Mouse (Mus musculus) hindbrain, embryonic 11.5 days (tissue): ENCODE measurements around the gene Ambp. TPM values are rescaled to one million over a fixed set of nuclear protein-coding genes. Genes with fewer than 3 reads are reported as not detected.
A peak's percentile ranks its signal among the peaks of the same experiment; 100 is the strongest.

ENCODE experiments used
- ATAC-seq: fragments of 200-750 bp; cut with Nextera tagmentation; 2 replicates; pipeline ENCODE4 v1.8.0; 2017; ENCODE audit warnings: mild to moderate bottlenecking, moderate TSS enrichment, moderate library complexity; ENCODE audit not compliant: low FRiP score
- DNase-seq: peaks from one replicate; pipeline ENCODE4 v3.0.0-alpha.2; 2015; ENCODE audit warnings: low spot score
- H3K27ac ChIP-seq: fragments of 300-500 bp; sonication (generic); 2 replicates; pipeline ENCODE4 v1.5.1; 2014; ENCODE audit warnings: mild to moderate bottlenecking, low read depth, low read length
- H3K27me3 ChIP-seq: fragments of 300-500 bp; sonication (generic); 2 replicates; pipeline ENCODE4 v1.6.1; 2014; ENCODE audit warnings: mild to moderate bottlenecking, low read length, moderate library complexity, mixed read lengths; ENCODE audit not compliant: control insufficient read depth, insufficient read depth
- H3K36me3 ChIP-seq: fragments of 300-500 bp; sonication (generic); 2 replicates; pipeline ENCODE4 v1.6.1; 2014; ENCODE audit warnings: mild to moderate bottlenecking, low read length, moderate library complexity, mixed read lengths; ENCODE audit not compliant: control insufficient read depth, insufficient read depth
- H3K4me1 ChIP-seq: fragments of 300-500 bp; sonication (generic); replicated peaks from 2 replicates; pipeline ENCODE4 v1.6.1; 2014; ENCODE audit warnings: low read length, mixed read lengths; ENCODE audit not compliant: control insufficient read depth, insufficient read depth
- H3K4me2 ChIP-seq: fragments of 300-500 bp; sonication (generic); replicated peaks from 2 replicates; pipeline ENCODE4 v1.6.1; 2014; ENCODE audit warnings: mild to moderate bottlenecking, low read depth, low read length
- H3K4me3 ChIP-seq: fragments of 300-500 bp; sonication (generic); 2 replicates; pipeline ENCODE4 v1.5.1; 2014; ENCODE audit warnings: low read depth, low read length
- H3K9ac ChIP-seq: fragments of 300-500 bp; sonication (generic); 2 replicates; pipeline ENCODE4 v1.6.1; 2014; ENCODE audit warnings: low read depth, low read length
- H3K9me3 ChIP-seq: fragments of 300-500 bp; sonication (generic); 2 replicates; pipeline ENCODE4 v1.6.1; 2016; ENCODE audit warnings: low read length; ENCODE audit not compliant: control insufficient read depth
- WGBS: fragments of 180-500 bp; shearing (Covaris S2); extraction: QIAGEN DNeasy Blood & Tissue Kit; methylation state at CpG from one replicate; pipeline ENCODE4 v1.1.7; 2014; 5-methylcytosine and 5-hydroxymethylcytosine counted together
- polyA plus RNA-seq: library from polyadenylated mRNA; unstranded; fragments of >200 nt; fragmentation: Nextera tagmentation; extraction: Ambion mirVana; gene quantifications from 2 replicates; pipeline ENCODE4 v1.2.1, GENCODE M21; 2014

The Ambp gene
- polyA plus RNA-seq, 1 experiment from 2014 or later, result not detected

DNA sequence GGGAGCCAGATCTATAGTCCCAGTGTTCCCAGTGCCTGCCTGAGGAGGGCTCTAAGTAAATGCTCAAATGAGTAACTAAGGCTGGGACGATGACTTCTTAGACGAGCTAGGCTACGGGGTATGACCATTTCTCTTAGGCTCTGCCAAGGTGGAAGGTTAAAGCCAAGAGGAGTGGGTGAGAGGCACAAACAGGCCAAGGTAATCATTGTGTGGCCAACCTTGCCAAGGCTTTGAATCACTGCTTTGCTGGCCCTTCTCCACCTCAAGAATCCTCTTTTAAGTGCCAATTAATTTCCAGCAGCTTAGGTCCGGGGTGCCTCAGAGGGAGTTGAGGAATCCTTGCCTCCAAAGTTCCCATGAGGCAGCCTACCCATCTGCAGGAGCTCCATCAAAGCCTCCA is 15.5 kb upstream of the Ambp start:
- Histone ChIP-seq H3K36me3 (no peaks in the 10 kb centered on the region), H3K4me2 (no peak overlapping the region), H3K9ac (no peak overlapping the region), H3K9me3 (no peaks in the 10 kb centered on the region), H3K27ac (no peak overlapping the region), H3K4me1 (no peaks in the 10 kb centered on the region), H3K27me3 (no peaks in the 10 kb centered on the region), H3K4me3 (no peak overlapping the region)
- WGBS, result 92% methylated on average over 4 of the region's 4 CpGs
- ATAC-seq (no peak), DNase-seq (no peak)

DNA sequence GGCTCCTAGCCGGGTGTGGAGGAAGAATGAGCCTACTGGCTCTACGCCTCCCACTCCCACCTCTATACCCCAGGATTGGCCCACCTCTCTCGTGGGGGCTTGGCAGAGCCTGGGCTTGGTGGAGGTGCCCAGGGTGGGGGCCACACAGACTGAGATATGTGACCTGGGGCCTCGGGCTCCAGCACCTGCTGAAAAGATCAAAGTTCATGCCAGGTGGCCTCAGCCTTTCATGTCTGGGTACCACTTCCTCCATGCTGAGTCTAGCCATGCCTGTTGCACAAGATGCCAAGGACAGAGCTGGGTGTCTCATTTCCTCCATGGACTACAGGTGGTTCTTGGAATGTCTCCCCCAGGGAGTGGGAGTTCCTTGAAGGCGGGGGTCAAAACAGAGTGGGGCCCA is 11.7 kb upstream of the Ambp start:
- no peak for DNase-seq
- H3K27ac ChIP-seq, result no peak overlapping the region
- no peak overlapping the region for H3K4me2 ChIP-seq
- no peaks in the 10 kb centered on the region for H3K9me3 ChIP-seq
- no peak overlapping the region for H3K9ac ChIP-seq
- 79% methylated on average over 5 of the region's 5 CpGs for WGBS
- no peak overlapping the region for H3K4me3 ChIP-seq
- no peak for ATAC-seq
- H3K36me3 ChIP-seq, result no peaks in the 10 kb centered on the region
- no peaks in the 10 kb centered on the region for H3K4me1 ChIP-seq
- H3K27me3 ChIP-seq, result no peaks in the 10 kb centered on the region

DNA sequence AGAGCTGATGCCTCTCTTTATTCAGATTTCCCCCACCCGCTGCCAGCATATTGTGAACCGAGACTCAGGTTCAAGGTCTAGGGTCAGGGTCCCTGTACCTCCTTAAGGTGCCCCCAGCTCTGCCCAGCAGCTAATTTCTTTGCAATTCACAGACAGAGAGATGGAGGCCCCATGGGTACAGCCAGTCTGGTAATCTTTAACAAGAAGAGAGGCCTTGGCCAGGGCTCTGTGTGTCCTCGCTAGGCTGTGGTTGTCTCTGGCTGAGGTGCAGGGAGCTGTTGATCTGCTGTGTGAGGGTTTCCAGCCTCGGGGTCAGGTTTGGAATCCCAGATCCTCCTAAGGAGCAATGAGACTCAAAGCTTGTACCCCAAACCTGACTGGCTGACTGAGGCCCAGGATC is 11.0 kb upstream of the Ambp start:
- ATAC-seq, result no peak
- no peaks in the 10 kb centered on the region for H3K36me3 ChIP-seq
- no peak overlapping the region for H3K4me3 ChIP-seq
- no peaks in the 10 kb centered on the region for H3K4me1 ChIP-seq
- no peaks in the 10 kb centered on the region for H3K27me3 ChIP-seq
- no peak for DNase-seq
- H3K9ac ChIP-seq, result no peak overlapping the region
- H3K4me2 ChIP-seq, result no peak overlapping the region
- no peak overlapping the region for H3K27ac ChIP-seq
- WGBS, result 88% methylated on average over 4 of the region's 4 CpGs
- no peaks in the 10 kb centered on the region for H3K9me3 ChIP-seq

DNA sequence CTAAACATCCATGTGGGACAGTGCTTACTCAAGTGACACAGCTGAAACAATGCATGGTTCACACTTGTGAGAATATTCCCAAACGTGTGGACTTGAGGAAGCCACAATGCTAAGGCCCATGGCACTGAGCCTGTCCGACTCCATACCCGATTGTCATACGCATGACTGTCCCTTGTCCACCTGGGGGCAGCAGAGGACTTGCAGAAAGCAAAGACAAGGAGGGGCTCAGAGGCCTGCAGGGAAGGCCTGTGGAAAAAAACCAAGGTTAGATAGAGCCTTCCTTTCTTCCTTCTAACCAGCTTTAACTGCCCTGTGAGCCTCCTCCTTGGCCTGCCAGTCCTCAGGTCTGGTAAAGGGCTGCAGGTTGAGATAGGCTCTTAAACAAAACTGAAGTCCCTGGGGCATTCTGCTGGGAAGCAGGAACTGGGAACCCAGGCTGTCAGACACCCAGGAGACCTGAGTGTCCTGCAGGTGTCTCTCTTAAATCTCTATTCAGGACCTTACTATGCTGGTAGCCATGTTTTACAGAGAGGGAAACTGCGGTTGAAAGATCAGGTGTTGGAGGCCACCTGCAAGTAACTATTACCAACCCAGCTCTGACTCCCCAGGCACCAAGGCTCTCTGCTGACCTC is 4.5 kb upstream of the Ambp start:
- Histone ChIP-seq H3K36me3 (no peaks in the 10 kb centered on the region), H3K4me3 (no peak overlapping the region), H3K27ac (no peak overlapping the region), H3K9ac (no peak overlapping the region), H3K27me3 (no peaks in the 10 kb centered on the region), H3K4me2 (no peak overlapping the region), H3K4me1 (no peaks in the 10 kb centered on the region), H3K9me3 (no peaks in the 10 kb centered on the region)
- WGBS, result 17% methylated on average over 5 of the region's 5 CpGs
- ATAC-seq (peak; percentile 84), DNase-seq (peak; percentile 90)

DNA sequence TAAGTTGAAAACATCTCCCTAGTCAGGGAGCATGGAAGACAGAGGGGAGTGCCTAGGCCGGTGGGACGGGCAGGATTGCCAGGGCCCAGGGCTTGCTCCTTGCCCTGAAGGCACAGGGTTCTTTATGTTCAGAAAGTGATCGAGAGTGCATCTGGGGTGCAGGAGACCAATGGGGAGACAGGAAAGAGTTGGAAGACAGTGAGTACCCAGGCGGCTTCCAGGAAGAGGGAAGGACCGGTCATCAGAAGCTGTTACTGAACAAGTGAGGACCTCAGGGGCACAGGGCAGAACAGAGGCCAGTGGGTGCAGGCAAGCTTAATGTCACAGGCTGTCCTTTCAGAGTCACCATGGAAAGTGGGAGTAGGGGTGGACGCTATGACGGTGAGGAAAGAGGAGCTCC is 3.6 kb upstream of the Ambp start:
- no peaks in the 10 kb centered on the region for H3K9me3 ChIP-seq
- no peak overlapping the region for H3K4me2 ChIP-seq
- H3K27me3 ChIP-seq, result no peaks in the 10 kb centered on the region
- H3K36me3 ChIP-seq, result no peaks in the 10 kb centered on the region
- no peak overlapping the region for H3K27ac ChIP-seq
- WGBS, result 86% methylated on average over 7 of the region's 7 CpGs
- H3K4me3 ChIP-seq, result no peak overlapping the region
- ATAC-seq (no peak), DNase-seq (no peak)
- H3K4me1 ChIP-seq, result no peaks in the 10 kb centered on the region
- no peak overlapping the region for H3K9ac ChIP-seq

DNA sequence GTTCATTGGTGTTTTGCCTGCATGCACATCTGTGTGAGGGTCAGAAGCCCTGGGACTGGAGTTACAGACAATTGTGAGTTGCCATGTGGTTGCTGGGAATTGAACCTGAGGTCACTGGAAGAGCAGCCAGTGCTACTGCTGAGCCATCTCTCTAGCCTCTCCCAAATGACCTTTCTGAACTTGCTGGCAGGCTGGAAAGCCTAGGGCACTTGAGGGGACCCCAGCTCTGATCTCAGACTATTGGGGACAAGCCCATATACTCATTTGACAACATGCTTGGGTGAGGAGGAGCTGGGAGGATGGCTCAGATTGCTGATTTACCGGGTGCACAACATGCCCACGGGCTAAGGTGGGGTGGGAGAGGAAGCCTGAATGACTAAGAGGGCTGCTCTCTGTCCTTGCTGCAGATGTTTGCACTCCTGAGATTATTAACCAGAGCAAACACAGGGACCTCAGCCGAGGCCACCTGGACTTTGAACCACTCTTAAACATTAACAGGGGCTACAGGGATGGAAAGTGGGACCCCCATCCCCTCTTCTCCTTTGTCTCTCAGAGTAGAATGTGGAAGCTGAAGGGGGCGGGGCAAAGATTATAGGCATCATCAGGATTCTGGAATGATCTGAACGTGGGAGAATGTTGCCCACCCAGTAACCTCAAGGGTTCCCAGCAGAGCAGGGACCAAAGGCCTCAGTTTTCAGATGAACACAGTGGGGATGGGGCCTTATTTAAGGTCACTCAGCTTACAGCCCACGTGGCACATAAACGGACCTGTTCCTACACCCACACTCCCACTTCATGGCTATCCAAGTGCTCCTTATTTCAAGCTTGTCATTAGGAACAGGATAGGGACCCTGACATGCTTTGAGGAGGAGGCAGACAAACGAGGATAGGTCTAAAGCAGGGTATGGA is 2.4 kb upstream of the Ambp start:
- 59% methylated on average over 8 of the region's 8 CpGs for WGBS
- no peak overlapping the region for H3K27ac ChIP-seq
- H3K27me3 ChIP-seq, result no peaks in the 10 kb centered on the region
- H3K36me3 ChIP-seq, result no peaks in the 10 kb centered on the region
- no peak overlapping the region for H3K4me3 ChIP-seq
- ATAC-seq (no peak), DNase-seq (no peak)
- no peaks in the 10 kb centered on the region for H3K9me3 ChIP-seq
- H3K4me2 ChIP-seq, result no peak overlapping the region
- H3K9ac ChIP-seq, result no peak overlapping the region
- no peaks in the 10 kb centered on the region for H3K4me1 ChIP-seq

DNA sequence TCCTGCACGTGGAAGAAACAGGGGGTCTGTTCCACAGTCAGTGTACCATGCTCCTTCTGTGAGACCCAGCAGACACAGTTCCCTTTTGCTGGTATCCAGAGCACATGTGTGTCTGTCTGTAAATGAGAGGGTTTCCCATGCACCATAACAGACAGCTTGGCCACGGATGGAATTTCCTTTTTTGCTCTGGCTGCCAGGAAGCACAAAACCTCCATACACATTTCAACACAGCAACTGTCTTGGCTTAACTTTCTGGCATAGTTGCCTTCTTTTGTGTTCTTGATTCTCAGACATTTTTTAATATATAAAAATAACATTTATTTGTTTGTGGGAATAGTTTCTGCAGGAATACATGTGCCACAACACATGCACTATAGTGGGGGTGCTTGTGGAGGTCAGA is 997 bp upstream of the Ambp start:
- no peak overlapping the region for H3K4me3 ChIP-seq
- ATAC-seq (no peak), DNase-seq (no peak)
- 70% methylated on average over 2 of the region's 2 CpGs for WGBS
- no peak overlapping the region for H3K27ac ChIP-seq
- H3K4me1 ChIP-seq, result no peaks in the 10 kb centered on the region
- H3K9me3 ChIP-seq, result no peaks in the 10 kb centered on the region
- H3K36me3 ChIP-seq, result no peaks in the 10 kb centered on the region
- no peak overlapping the region for H3K4me2 ChIP-seq
- no peaks in the 10 kb centered on the region for H3K27me3 ChIP-seq
- no peak overlapping the region for H3K9ac ChIP-seq

DNA sequence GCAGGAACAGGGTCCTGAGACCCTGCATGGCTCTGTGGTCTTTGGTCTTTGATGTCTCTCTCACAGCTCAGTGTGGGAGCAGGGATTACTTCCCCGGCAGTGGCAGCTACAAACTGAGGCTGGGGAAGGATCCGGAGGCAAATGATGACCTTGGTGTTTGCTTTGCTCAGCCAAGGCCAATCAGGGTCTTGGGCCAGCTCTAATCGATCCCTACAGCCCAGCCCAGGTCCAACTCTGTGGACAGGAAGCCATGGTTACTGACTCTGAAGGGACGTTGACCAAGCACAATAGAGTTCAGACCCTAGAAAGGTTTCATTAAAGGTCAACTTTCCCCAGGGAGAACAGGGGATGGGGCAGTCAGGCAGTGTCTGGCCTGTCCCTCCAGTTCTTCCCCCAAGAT is 571 bp downstream of the Ambp start:
- Histone ChIP-seq H3K4me3 (no peak overlapping the region), H3K4me1 (no peaks in the 10 kb centered on the region), H3K36me3 (no peaks in the 10 kb centered on the region), H3K9me3 (no peaks in the 10 kb centered on the region), H3K27me3 (no peaks in the 10 kb centered on the region), H3K9ac (no peak overlapping the region), H3K27ac (no peak overlapping the region), H3K4me2 (no peak overlapping the region)
- DNase-seq (no peak), ATAC-seq (no peak)
- WGBS, result 59% methylated on average over 4 of the region's 4 CpGs

DNA sequence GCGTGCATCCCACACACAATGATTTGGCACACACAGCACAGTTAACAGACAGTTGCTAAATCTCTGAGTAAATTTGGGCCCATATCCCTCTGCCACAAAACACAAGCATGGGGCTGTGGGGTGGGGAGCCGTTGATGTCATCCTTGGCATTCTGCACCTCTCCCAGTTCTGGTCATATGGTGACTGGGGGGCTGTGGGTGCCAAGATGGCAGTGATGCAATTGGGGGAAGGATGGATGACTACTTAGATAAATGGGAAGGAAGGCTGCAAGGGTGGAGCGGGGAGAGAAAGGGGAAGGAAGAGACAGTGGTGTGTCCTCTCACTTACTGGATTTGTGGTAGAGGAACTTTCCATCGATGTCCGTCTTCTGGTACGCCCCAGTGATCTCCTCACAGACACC is 3.5 kb downstream of the Ambp start:
- Histone ChIP-seq H3K9ac (no peak overlapping the region), H3K9me3 (no peaks in the 10 kb centered on the region), H3K27me3 (no peaks in the 10 kb centered on the region), H3K4me2 (no peak overlapping the region), H3K27ac (no peak overlapping the region), H3K4me1 (no peaks in the 10 kb centered on the region), H3K4me3 (no peak overlapping the region), H3K36me3 (no peaks in the 10 kb centered on the region)
- WGBS, result 98% methylated on average over 6 of the region's 6 CpGs
- no peak for DNase-seq
- ATAC-seq, result no peak
